Mouse (Mus musculus) testis, postnatal 10 days (tissue): ENCODE results near the gene Ccdc88c.
A peak's percentile ranks its signal among the peaks of the same experiment; 100 is the strongest.

ENCODE experiments used
- DNase-seq: peaks from one replicate; pipeline ENCODE4 v3.0.0; 2021; ENCODE audit warnings: low spot score

Gene Ccdc88c

GRCm38 (mm10) chr12:101028954-101029731 lies at the start of gene Ccdc88c:
Gene Ccdc88c, minus strand, starts transcription at chr12:101029056.
- DNase-seq, result peak; percentile 89

DNA sequence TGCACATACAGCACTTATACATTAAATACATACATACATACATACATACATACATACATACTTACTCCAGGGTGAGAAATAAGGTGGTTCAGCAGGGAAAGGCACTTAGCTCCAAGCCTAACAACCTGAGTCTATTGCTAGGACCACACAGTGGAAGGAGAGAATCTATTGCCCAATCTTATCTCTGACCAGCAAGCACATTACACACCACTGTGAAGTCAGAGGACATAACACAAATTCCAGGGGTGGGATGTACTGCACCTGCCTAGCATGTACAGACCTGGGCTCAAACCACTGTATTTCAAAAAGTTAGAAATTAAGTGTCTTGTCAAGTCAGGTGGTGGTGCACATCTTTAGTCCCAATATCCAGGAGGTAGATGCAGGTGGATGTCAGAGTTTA lies 49.1 kb upstream of the Ccdc88c start:
- no peak for DNase-seq

GRCm38 (mm10) chr12:101075433-101075832 lies 46.6 kb upstream of the Ccdc88c start:
- no peak for DNase-seq

DNA sequence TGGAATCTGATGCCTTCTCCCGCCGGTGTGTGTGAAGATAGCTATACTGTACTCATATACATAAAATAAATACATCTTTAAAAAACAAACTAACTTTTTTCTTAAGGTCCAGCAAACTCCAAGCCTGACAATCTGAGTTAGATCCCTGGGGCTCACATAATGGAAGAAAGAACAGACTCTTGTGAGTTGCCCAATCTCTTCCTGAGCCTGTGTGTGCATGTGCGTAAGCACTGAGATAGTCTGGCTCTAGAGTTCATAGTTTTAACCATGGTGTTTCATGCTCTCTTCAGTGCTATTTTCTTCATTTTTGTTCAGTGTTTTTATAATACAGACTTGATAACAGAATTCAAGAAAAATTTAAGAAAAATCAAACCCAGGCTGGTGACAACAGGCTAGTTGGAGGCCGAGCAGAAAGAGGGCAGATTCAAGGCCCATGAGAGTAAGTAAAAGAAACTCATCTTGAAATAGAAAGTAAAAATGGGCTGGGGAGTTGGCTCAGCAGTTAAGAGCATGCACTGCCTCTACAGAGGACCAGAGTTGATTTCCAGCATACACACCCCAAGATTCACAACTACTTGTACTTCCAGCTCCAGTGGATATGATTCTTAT lies 46.1 kb upstream of the Ccdc88c start:
- no peak for DNase-seq

DNA sequence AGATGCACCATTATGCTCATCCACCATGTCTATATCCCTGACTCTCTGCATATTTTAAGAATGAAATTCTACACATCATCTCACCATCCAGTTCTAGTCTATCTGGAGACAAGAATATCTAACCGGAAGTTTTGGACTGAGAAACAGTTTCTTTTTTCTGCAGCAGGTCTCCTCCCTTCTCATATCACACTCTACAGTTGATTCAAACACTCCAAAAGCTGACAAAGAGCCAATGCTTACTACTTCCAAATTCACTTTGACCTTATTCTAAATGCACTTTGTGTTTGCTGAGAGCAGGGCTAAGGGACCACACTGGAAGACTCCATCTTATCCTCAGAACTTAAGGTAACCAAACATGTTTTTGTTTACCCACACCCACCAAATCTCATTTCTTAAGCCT lies 41.0 kb upstream of the Ccdc88c start:
- DNase-seq, result no peak

DNA sequence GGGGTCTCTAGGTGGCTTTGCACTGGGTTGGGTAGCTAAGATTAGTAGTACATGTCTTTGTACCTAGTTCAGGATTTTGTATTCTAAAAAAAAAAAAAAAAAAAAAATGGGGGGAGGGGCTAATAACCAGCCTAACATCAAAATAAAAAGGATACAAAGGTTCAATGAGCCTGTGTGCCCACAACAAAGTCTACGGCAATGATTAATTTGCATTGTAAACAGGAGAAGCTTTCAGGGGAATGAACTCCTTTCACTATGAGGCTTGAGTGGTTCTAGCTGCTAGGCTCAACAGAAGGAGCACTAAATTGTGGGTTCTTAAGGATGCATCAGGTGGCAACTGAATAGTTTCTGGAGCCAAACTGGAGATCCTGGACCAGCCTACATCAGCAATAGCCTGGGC lies 37.5 kb upstream of the Ccdc88c start:
- no peak for DNase-seq

GRCm38 (mm10) chr12:101039956-101040355 lies 11.1 kb upstream of the Ccdc88c start:
- no peak for DNase-seq

GRCm38 (mm10) chr12:101028247-101028953 lies 456 bp downstream of the Ccdc88c start:
- peak; percentile 63 for DNase-seq

GRCm38 (mm10) chr12:101027451-101028246 lies 1.2 kb downstream of the Ccdc88c start:
- no peak for DNase-seq

GRCm38 (mm10) chr12:101026946-101027345 lies 1.9 kb downstream of the Ccdc88c start:
- peak; percentile 34 for DNase-seq

- peak; percentile 42 for DNase-seq
Observed at GRCm38 (mm10) chr12:101026518-101026917, 2.3 kb downstream of the Ccdc88c start.

DNA sequence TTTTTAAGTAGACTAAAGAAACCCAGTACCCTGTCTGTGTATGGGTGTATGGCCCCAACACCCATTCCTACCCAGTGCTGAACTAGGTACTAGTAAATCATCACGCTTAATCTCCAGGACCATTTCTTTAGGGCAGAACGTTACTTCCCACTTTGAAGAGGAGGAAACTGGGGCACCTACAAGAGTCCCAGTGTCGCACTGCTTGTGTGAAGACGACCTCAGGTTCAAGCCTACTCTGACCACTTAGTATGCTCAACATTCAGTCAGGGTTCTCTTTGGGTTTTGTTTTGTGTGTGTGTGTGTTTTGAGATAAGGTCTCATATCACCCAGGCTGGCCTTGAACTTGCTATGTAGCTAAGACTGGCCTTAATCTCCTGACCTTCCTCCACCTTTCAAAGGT lies 2.8 kb downstream of the Ccdc88c start:
- DNase-seq, result peak; percentile 17

- DNase-seq, result peak; percentile 31
Observed at GRCm38 (mm10) chr12:101025379-101025778, 3.5 kb downstream of the Ccdc88c start.

DNA sequence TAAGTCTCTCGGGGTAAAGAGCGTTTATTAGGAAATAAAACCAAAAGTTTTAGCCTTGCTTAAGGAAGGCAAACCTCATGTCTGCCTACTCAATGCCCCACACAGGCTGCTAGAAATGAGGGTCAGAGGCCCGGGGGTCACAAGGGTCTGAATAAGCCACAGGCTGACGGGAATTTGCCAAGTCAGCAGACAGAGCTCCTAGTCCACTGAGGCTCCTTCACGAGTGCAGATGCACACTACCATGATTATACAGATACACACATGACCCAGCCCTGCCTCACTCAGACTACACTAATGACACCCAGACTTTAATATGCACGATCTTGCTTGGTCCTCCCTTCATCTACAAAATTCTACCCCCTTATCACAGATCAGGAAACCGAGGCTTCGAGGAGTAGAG lies 4.0 kb downstream of the Ccdc88c start:
- peak; percentile 22 for DNase-seq

GRCm38 (mm10) chr12:101023143-101023542 lies 5.7 kb downstream of the Ccdc88c start:
- peak; percentile 34 for DNase-seq

- no peak for DNase-seq
Observed at GRCm38 (mm10) chr12:101022353-101022752, 6.5 kb downstream of the Ccdc88c start.

DNA sequence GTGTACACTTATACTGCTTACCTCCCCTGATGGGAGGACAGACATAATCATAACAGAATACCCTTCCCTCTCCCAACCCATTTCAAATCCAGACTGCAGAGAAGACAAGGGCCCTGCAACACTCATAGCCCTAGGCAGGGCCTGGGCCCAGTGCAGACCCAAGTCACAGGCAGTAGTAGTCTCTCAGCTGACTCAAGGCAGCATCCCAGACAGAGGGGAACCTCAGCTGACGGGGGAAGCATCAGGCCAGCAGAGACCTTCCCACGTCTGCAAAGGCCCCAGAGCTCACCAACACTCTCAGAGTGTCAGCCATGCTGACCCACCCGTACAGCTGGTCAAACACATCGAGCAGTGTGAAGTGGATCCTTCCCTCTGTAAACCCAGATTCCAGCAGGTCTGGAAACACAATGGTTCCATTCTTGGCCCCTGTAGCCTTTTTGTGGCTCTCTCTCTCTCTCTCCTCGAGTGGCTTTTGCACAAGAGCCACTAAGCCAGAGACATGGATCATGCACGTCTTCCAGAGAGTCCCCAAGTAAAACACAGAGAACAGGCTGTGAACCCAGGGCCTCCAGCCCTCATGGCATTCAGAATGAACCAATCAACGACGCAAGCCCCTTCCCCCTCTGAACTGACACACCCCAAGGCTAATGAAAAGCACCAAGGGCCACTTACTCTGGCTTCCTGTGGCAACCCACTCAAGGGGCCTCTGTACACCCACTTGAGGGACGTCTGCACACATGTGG lies 7.2 kb downstream of the Ccdc88c start:
- no peak for DNase-seq

DNA sequence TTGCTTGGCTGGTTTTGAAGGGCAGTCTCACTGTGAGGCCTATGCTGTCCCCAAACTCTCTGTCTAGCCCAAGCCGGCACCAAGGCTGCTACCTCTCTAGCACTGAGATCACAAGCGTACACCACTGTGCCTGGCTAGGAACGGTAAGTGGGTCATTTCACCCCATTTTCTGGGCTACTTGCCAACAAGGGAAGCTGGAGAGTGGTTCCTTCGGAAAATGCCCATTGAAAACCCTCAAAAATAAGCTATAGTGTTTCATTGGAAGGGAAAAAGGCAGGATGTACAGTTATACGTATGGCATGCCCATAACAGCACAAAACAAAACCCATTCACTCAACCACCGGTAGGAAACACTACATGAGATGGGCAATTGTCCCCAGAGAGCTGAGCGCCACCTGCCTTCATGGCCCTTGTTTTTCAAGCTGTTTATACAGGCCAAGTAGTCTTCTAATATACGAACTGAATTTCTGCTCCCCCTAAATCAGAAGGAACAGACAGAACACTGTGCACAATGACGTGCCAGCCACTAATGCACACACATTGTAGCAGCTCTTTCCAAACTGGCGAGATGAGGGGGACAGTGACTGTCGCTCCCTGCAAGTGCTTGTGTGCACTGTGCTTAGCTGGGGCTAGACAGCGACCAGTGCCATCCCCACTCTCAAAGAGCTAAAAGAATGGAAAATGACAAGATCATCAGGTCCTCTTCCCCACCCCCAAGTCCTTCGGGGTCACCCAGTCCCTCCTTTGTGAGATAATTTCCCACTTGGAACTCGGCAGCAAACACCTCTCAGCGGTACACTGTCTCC lies 8.4 kb downstream of the Ccdc88c start:
- no peak for DNase-seq

- no peak for DNase-seq
Observed at GRCm38 (mm10) chr12:101019443-101019842, 9.4 kb downstream of the Ccdc88c start.

DNA sequence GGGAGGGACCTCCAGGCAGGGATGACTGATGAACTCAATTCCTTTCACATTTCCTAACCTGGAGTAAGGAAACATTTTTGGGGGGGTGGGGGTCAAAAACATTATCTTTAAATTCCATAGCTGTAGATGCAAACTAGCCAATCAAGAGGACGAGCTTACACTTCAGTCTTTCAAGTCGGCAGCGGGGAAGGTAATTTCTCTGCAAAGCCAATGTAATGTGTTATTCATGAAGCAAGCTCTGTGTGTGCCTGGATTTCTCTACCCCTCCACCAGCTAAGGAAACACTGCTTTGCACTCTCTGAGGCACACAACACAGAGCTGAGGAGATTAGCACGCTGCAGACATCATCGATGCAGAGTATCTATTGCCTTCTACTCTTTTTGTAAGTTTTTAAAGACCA lies 9.8 kb downstream of the Ccdc88c start:
- no peak for DNase-seq

DNA sequence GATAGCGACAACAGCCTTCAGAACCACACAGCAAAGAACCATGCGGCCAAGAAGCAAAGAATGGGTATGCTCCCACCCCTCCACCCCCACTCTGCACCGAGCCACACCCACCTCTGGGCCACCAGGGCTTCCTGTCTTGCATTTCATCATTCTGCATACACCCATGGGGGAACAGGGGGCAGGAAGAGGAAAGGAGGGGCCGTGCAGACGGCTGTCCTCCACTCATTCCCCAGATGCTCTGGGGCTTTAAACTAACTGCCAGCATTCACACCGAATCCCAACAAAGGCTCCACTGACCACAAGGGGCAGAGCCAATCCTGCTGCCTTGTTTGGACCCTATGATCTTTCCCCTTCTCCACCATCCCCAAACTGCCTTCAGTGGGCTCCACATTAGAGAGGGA lies 10.9 kb downstream of the Ccdc88c start:
- no peak for DNase-seq
